Mouse (Mus musculus) ovary, postnatal 14 days (tissue): ENCODE results near the gene Hoxa9.

Experiments used
- DNase-seq: peaks from one replicate; pipeline ENCODE4 v3.0.0; 2022; ENCODE audit warnings: low spot score

The Hoxa9 gene

GRCm38 (mm10) chr6:52216691-52217458 lies 14.0 kb downstream of the Hoxa9 start:
- no peak for DNase-seq

GRCm38 (mm10) chr6:52215771-52216535 lies 14.9 kb downstream of the Hoxa9 start:
- DNase-seq, result no peak

GRCm38 (mm10) chr6:52215070-52215469 lies 15.8 kb downstream of the Hoxa9 start:
- no peak for DNase-seq

- DNase-seq, result no peak
These were observed 16.6 kb downstream of the Hoxa9 start for GRCm38 (mm10) chr6:52214271-52214670.

GRCm38 (mm10) chr6:52213119-52213986 lies 17.5 kb downstream of the Hoxa9 start, which contains the start of the genes Hoxa3 and Gm28308:
TSS of gene Hoxa3 (minus strand) at chr6:52213336.
TSS of gene Gm28308 (minus strand) at chr6:52213339.
- DNase-seq, result no peak

GRCm38 (mm10) chr6:52212556-52213118 lies 18.3 kb downstream of the Hoxa9 start:
- no peak for DNase-seq

- no peak for DNase-seq
These were observed 18.9 kb downstream of the Hoxa9 start for GRCm38 (mm10) chr6:52211961-52212360.

- peak; percentile 71 for DNase-seq
These were observed 19.5 kb downstream of the Hoxa9 start for GRCm38 (mm10) chr6:52211170-52211935.

GRCm38 (mm10) chr6:52209685-52210046 lies 21.2 kb downstream of the Hoxa9 start:
- no peak for DNase-seq

GRCm38 (mm10) chr6:52208868-52209684 lies 21.8 kb downstream of the Hoxa9 start:
- no peak for DNase-seq

GRCm38 (mm10) chr6:52208072-52208867 lies 22.6 kb downstream of the Hoxa9 start, which contains the start of gene Hoxa6:
TSS of gene Hoxa6 (minus strand) at chr6:52208722.
- no peak for DNase-seq

- no peak for DNase-seq
These were observed 23.3 kb downstream of the Hoxa9 start for GRCm38 (mm10) chr6:52207684-52207976.

- no peak for DNase-seq
These were observed 23.8 kb downstream of the Hoxa9 start for GRCm38 (mm10) chr6:52206882-52207683.

GRCm38 (mm10) chr6:52205638-52206621 lies 25.0 kb downstream of the Hoxa9 start:
- DNase-seq, result no peak

- no peak for DNase-seq
These were observed 25.7 kb downstream of the Hoxa9 start for GRCm38 (mm10) chr6:52205221-52205620.

GRCm38 (mm10) chr6:52204050-52204752 lies 26.7 kb downstream of the Hoxa9 start, which contains the start of gene Hoxa5:
TSS of gene Hoxa5 (minus strand) at chr6:52204587.
- peak; percentile 78 for DNase-seq
